Mouse (Mus musculus) embryonic facial prominence, embryonic 10.5 days (tissue): ENCODE results near the gene Ddx39. TPM values are rescaled to one million over a fixed set of nuclear protein-coding genes. Genes with fewer than 3 reads are reported as not detected.
A peak's percentile ranks its signal among the peaks of the same experiment; 100 is the strongest.

ENCODE experiments used
- DNase-seq: peaks from one replicate; pipeline ENCODE4 v3.0.0-alpha.2; 2017; ENCODE audit warnings: low spot score
- H3K27ac ChIP-seq: fragments of 300-500 bp; sonication (generic); replicated peaks from 2 replicates; pipeline ENCODE4 v1.5.1; 2016; ENCODE audit warnings: mild to moderate bottlenecking
- H3K27me3 ChIP-seq: fragments of 300-500 bp; sonication (generic); replicated peaks from 2 replicates; pipeline ENCODE4 v1.6.1; 2016; ENCODE audit warnings: low read depth, mild to moderate bottlenecking; ENCODE audit not compliant: poor library complexity, severe bottlenecking
- H3K36me3 ChIP-seq: fragments of 300-500 bp; sonication (generic); replicated peaks from 2 replicates; pipeline ENCODE4 v1.6.1; 2016; ENCODE audit warnings: mild to moderate bottlenecking, moderate library complexity
- H3K4me1 ChIP-seq: fragments of 300-500 bp; sonication (generic); 2 replicates; pipeline ENCODE4 v1.6.1; 2016
- H3K4me3 ChIP-seq: fragments of 300-500 bp; sonication (generic); 2 replicates; pipeline ENCODE4 v1.5.1; 2016; ENCODE audit warnings: mild to moderate bottlenecking, moderate library complexity
- H3K9me3 ChIP-seq: fragments of 300-500 bp; sonication (generic); 2 replicates; pipeline ENCODE4 v1.6.1; 2016; ENCODE audit warnings: mild to moderate bottlenecking
- WGBS: fragments of 180-500 bp; shearing (Covaris S2); methylation state at CpG from one replicate; pipeline ENCODE4 v1.1.7; 2016; 5-methylcytosine and 5-hydroxymethylcytosine counted together
- microRNA-seq: library from miRNA; unstranded; fragments of <30 nt; microRNA quantifications from one replicate; pipeline ENCODE4, GENCODE M21; 2017
- polyA plus RNA-seq: library from polyadenylated mRNA; unstranded; fragments of >200 nt; fragmentation: Nextera tagmentation; extraction: Ambion mirVana; gene quantifications from 2 replicates; pipeline ENCODE4 v1.2.1, GENCODE M21; 2016

Ddx39 gene
- polyA plus RNA-seq, 1 experiment from 2014 or later: 286 TPM

DNA sequence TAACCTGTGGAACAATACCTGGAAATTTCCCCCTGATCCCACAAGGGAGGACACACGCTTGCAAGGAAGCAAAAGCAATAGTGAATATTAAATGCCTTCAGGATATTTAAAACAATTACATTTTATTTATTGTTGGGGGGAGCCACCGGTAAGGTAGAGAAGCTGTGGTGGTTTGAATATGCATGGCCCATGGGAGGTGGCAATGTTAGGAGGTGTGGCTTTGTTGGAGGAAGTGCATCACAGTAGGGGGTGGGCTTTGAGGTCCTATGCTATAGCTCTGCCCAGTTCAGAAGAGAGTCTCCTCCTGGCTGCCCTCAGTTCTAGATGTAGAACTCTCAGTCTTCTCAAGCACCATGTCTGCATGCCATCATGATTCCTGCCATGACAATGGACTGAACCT is 49.7 kb downstream of the Ddx39 start:
- no peak overlapping the region for H3K27ac ChIP-seq
- WGBS: 87% methylated on average over 2 of the region's 2 CpGs
- no peak for DNase-seq
- H3K36me3 ChIP-seq: no peaks in the 10 kb centered on the region
- H3K9me3 ChIP-seq: peaks cover 4% of the 10 kb centered on the region; the same call in 1 of the 2 replicates
- H3K4me3 ChIP-seq: no peak overlapping the region
- peaks cover 8% of the 10 kb centered on the region; the same call in 1 of the 2 replicates for H3K27me3 ChIP-seq
- H3K4me1 ChIP-seq: no peaks in the 10 kb centered on the region; the same call in 1 of the 2 replicates

DNA sequence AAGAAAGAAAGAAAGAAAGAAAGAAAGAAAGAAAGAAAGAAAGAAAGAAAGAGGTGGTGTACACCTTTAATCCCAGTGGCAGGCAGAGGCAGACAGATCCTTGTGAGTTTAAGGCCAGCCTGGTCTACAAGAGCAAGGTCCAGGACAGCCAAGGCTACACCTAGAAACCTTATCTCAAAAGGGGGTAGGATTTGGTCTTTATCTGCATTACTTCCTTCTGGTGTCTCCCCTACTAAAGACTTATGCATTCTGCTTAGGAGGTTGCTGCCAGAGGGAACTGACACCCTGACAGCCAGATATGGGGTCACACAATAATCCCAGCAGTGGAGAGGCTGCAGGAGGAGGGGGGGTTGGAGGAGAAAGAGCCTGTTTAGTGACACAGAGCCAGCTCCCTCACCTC is 50.7 kb downstream of the Ddx39 start:
- no peak for DNase-seq
- H3K9me3 ChIP-seq: peaks cover 4% of the 10 kb centered on the region; the same call in 1 of the 2 replicates
- H3K4me1 ChIP-seq: no peaks in the 10 kb centered on the region
- no peak overlapping the region for H3K27ac ChIP-seq
- H3K36me3 ChIP-seq: no peaks in the 10 kb centered on the region
- no peak overlapping the region for H3K4me3 ChIP-seq
- peaks cover 8% of the 10 kb centered on the region; the same call in 1 of the 2 replicates for H3K27me3 ChIP-seq

GRCm38 (mm10) chr8:83767442-83767841 is 52.5 kb downstream of the Ddx39 start:
- Histone ChIP-seq H3K4me1 (peaks cover 9% of the 10 kb centered on the region), H3K27ac (no peak overlapping the region), H3K27me3 (peaks cover 8% of the 10 kb centered on the region; the same call in 1 of the 2 replicates), H3K4me3 (no peak overlapping the region), H3K36me3 (no peaks in the 10 kb centered on the region), H3K9me3 (peaks cover 4% of the 10 kb centered on the region; the same call in 1 of the 2 replicates)
- no peak for DNase-seq
- 93% methylated on average over 4 of the region's 4 CpGs for WGBS

GRCm38 (mm10) chr8:83768526-83768925 is 53.5 kb downstream of the Ddx39 start:
- Histone ChIP-seq H3K27ac (no peak overlapping the region), H3K4me3 (no peak overlapping the region), H3K36me3 (no peaks in the 10 kb centered on the region), H3K4me1 (peaks cover 19% of the 10 kb centered on the region), H3K27me3 (peaks cover 10% of the 10 kb centered on the region; the same call in 1 of the 2 replicates), H3K9me3 (peaks cover 4% of the 10 kb centered on the region; the same call in 1 of the 2 replicates)
- WGBS: 65% methylated on average over 5 of the region's 5 CpGs
- DNase-seq: no peak

GRCm38 (mm10) chr8:83769720-83770119 is 54.7 kb downstream of the Ddx39 start:
- Histone ChIP-seq H3K4me1 (peaks cover 22% of the 10 kb centered on the region), H3K27me3 (peaks cover 20% of the 10 kb centered on the region), H3K36me3 (no peaks in the 10 kb centered on the region), H3K27ac (no peak overlapping the region), H3K4me3 (no peak overlapping the region), H3K9me3 (peaks cover 4% of the 10 kb centered on the region; the same call in 1 of the 2 replicates)
- 73% methylated on average over 7 of the region's 7 CpGs for WGBS
- DNase-seq: no peak

DNA sequence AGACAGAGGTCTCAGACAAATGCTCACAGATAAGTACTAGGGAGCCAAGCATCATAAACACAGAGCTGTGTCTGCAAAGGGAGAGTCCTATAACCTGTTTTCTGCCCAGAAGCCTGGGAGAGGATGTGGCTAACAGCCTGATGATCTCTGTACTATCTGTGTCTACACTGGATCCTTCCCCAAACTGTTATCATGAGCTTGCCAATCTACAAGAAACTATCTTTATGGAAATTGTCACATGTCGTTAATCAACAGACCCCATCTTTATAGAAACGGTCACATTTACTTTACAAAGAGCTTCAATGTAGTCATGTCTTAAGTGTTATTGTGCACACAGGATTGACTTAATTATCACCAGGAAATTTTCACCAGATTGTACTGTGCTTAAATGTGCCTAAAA is 55.7 kb downstream of the Ddx39 start:
- H3K9me3 ChIP-seq: peaks cover 4% of the 10 kb centered on the region; the same call in 1 of the 2 replicates
- H3K36me3 ChIP-seq: no peaks in the 10 kb centered on the region
- no peak overlapping the region for H3K27ac ChIP-seq
- WGBS: 85% methylated on average over 2 of the region's 2 CpGs
- peaks cover 22% of the 10 kb centered on the region for H3K27me3 ChIP-seq
- H3K4me3 ChIP-seq: no peak overlapping the region
- H3K4me1 ChIP-seq: peaks cover 22% of the 10 kb centered on the region
- DNase-seq: no peak

GRCm38 (mm10) chr8:83771791-83772190 is 56.8 kb downstream of the Ddx39 start:
- peaks cover 22% of the 10 kb centered on the region for H3K27me3 ChIP-seq
- WGBS: 49% methylated on average over 4 of the region's 4 CpGs
- H3K9me3 ChIP-seq: peaks cover 2% of the 10 kb centered on the region; the same call in 1 of the 2 replicates
- H3K4me3 ChIP-seq: no peak overlapping the region
- no peaks in the 10 kb centered on the region for H3K36me3 ChIP-seq
- no peak overlapping the region for H3K27ac ChIP-seq
- peaks cover 22% of the 10 kb centered on the region for H3K4me1 ChIP-seq
- DNase-seq: no peak

GRCm38 (mm10) chr8:83772701-83773451 is 57.9 kb downstream of the Ddx39 start:
- WGBS: 4% methylated on average over 25 of the region's 25 CpGs

DNA sequence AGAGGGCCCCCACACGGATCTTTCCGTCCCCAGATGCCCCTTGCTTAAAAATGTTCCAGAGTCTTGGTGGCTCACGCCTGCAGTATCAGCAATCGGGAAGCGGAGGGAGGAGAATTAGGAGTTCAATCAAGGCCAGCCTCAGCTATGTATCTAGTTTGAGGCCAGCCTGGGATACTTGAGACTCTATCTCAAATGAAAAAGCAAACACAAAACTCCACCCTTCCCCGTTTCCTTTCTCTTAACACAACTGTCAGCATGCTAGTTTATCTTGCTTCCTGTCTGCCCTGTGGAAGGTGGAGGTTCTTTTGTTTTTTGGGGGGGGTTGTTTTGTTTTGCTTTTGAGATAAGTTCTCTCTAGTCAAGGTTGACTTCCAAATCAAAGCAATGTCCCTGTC is 58.5 kb downstream of the Ddx39 start:
- peak overlapping the region; percentile 11; the same call in 1 of the 2 replicates for H3K27ac ChIP-seq
- H3K27me3 ChIP-seq: peaks cover 22% of the 10 kb centered on the region
- H3K4me3 ChIP-seq: peak overlapping the region; percentile 55
- H3K4me1 ChIP-seq: peaks cover 22% of the 10 kb centered on the region
- no peaks in the 10 kb centered on the region for H3K9me3 ChIP-seq
- no peak for DNase-seq
- H3K36me3 ChIP-seq: no peaks in the 10 kb centered on the region
- 46% methylated on average over 6 of the region's 6 CpGs for WGBS

More at GRCm38 (mm10) chr8:83772701-83773451, 57.9 kb downstream of the Ddx39 start:
- H3K36me3 ChIP-seq: no peaks in the 10 kb centered on the region
- H3K4me1 ChIP-seq: peaks cover 22% of the 10 kb centered on the region
- H3K4me3 ChIP-seq: peak overlapping the region; percentile 55
- peak overlapping the region; percentile 11 for H3K27ac ChIP-seq
- H3K9me3 ChIP-seq: no peaks in the 10 kb centered on the region
- H3K27me3 ChIP-seq: peaks cover 22% of the 10 kb centered on the region
- peak; percentile 51 for DNase-seq

- 89% methylated on average over 2 of the region's 2 CpGs for WGBS
- Histone ChIP-seq H3K36me3 (no peaks in the 10 kb centered on the region), H3K4me3 (no peak overlapping the region), H3K27ac (no peak overlapping the region), H3K9me3 (no peaks in the 10 kb centered on the region), H3K4me1 (peaks cover 23% of the 10 kb centered on the region), H3K27me3 (peaks cover 22% of the 10 kb centered on the region)
- DNase-seq: no peak
These were observed 59.2 kb downstream of the Ddx39 start for GRCm38 (mm10) chr8:83774221-83774620.

Small RNAs within 50 kb of the gene (microRNA-seq; reads per million reads assigned to microRNA genes)
- gene Mir1668: not detected

Other genes with a start within 250 kb of the Ddx39 start
- not detected in 2 replicates for gene Olfr370, start 179.4 kb upstream of the Ddx39 start, polyA plus RNA-seq
- 320 and 348 TPM in 2 replicates for gene Ndufb7, start 148.5 kb upstream of the Ddx39 start, polyA plus RNA-seq
- gene Tecr, start 107.2 kb upstream of the Ddx39 start, polyA plus RNA-seq: 667 and 713 TPM in 2 replicates
- 78.3 and 84.7 TPM in 2 replicates for gene Dnajb1, start 107.0 kb upstream of the Ddx39 start, polyA plus RNA-seq
- gene Gipc1, start 62.5 kb upstream of the Ddx39 start, polyA plus RNA-seq: 208 and 209 TPM in 2 replicates
- gene Ptger1, start 48.5 kb upstream of the Ddx39 start, polyA plus RNA-seq: 0.36 and 0.41 TPM in 2 replicates
- gene Pkn1, start 16.0 kb upstream of the Ddx39 start, polyA plus RNA-seq: 30.3 and 30.9 TPM in 2 replicates
- 7.8 and 11.5 TPM in 2 replicates for gene Adgre5, start 26.1 kb downstream of the Ddx39 start, polyA plus RNA-seq
- gene Adgrl1, start 184.9 kb downstream of the Ddx39 start, polyA plus RNA-seq: 12.4 and 13.9 TPM in 2 replicates
- gene Gm10644, start 240.0 kb downstream of the Ddx39 start, polyA plus RNA-seq: 0.54 and 1.0 TPM in 2 replicates
- gene Asf1b, start 240.3 kb downstream of the Ddx39 start, polyA plus RNA-seq: 95.4 and 105 TPM in 2 replicates